Mouse (Mus musculus) hindbrain, embryonic 16.5 days (tissue): Measurements from ENCODE around the gene Ubl4b. TPM values are rescaled to one million over a fixed set of nuclear protein-coding genes. Genes with fewer than 3 reads are reported as not detected.

Experiments used
- ATAC-seq: fragments of 200-750 bp; cut with Nextera tagmentation; 2 replicates; pipeline ENCODE4 v1.8.0; 2017; ENCODE audit warnings: moderate TSS enrichment, moderate library complexity
- H3K27ac ChIP-seq: fragments of 300-500 bp; sonication (generic); 2 replicates; pipeline ENCODE4 v1.5.1; 2014; ENCODE audit warnings: low read depth, mild to moderate bottlenecking, control low read depth, low read length, moderate library complexity
- H3K27me3 ChIP-seq: fragments of 300-500 bp; sonication (generic); replicated peaks from 2 replicates; pipeline ENCODE4 v1.6.1; 2014; ENCODE audit warnings: low read length; ENCODE audit not compliant: control insufficient read depth, insufficient read depth
- H3K36me3 ChIP-seq: fragments of 300-500 bp; sonication (generic); 2 replicates; pipeline ENCODE4 v1.6.1; 2014; ENCODE audit warnings: mild to moderate bottlenecking, low read length, moderate library complexity, mixed read lengths; ENCODE audit not compliant: control insufficient read depth, insufficient read depth
- H3K4me1 ChIP-seq: fragments of 300-500 bp; sonication (generic); 2 replicates; pipeline ENCODE4 v1.6.1; 2014; ENCODE audit warnings: low read depth, low read length; ENCODE audit not compliant: control insufficient read depth, insufficient read depth
- H3K4me2 ChIP-seq: fragments of 300-500 bp; sonication (generic); 2 replicates; pipeline ENCODE4 v1.6.1; 2014; ENCODE audit warnings: mild to moderate bottlenecking, low read length, control low read depth, moderate library complexity
- H3K4me3 ChIP-seq: fragments of 300-500 bp; sonication (generic); 2 replicates; pipeline ENCODE4 v1.5.1; 2014; ENCODE audit warnings: mild to moderate bottlenecking, low read length, control low read depth, moderate library complexity
- H3K9ac ChIP-seq: fragments of 300-500 bp; sonication (generic); 2 replicates; pipeline ENCODE4 v1.6.1; 2014; ENCODE audit warnings: low read depth, mild to moderate bottlenecking, control low read depth, low read length, moderate library complexity
- H3K9me3 ChIP-seq: fragments of 300-500 bp; sonication (generic); 2 replicates; pipeline ENCODE4 v1.6.1; 2014; ENCODE audit warnings: mild to moderate bottlenecking, low read length, moderate library complexity; ENCODE audit not compliant: control insufficient read depth
- WGBS: fragments of 180-500 bp; shearing (Covaris S2); extraction: QIAGEN DNeasy Blood & Tissue Kit; methylation state at CpG from one replicate; pipeline ENCODE4 v1.1.7; 2014; 5-methylcytosine and 5-hydroxymethylcytosine counted together
- polyA plus RNA-seq: library from polyadenylated mRNA; unstranded; fragments of >200 nt; fragmentation: Nextera tagmentation; extraction: Ambion mirVana; gene quantifications from 2 replicates; pipeline ENCODE4 v1.2.1, GENCODE M21; 2015

Gene Ubl4b
- polyA plus RNA-seq, 1 experiment from 2014 or later, result not detected

- Histone ChIP-seq H3K9me3 (no peaks in the 10 kb centered on the region), H3K4me2 (peak overlapping the region; percentile 80), H3K4me3 (peak overlapping the region; percentile 67), H3K27me3 (peaks cover 3% of the 10 kb centered on the region; the same call in 1 of the 2 replicates), H3K9ac (peak overlapping the region; percentile 76), H3K27ac (peak overlapping the region; percentile 84), H3K4me1 (peaks cover 12% of the 10 kb centered on the region), H3K36me3 (no peaks in the 10 kb centered on the region)
- 4% methylated on average over 55 of the region's 55 CpGs for WGBS
- peak; percentile 82 for ATAC-seq
Measured at GRCm38 (mm10) chr3:107516776-107517630, 37.9 kb downstream of the Ubl4b start.

DNA sequence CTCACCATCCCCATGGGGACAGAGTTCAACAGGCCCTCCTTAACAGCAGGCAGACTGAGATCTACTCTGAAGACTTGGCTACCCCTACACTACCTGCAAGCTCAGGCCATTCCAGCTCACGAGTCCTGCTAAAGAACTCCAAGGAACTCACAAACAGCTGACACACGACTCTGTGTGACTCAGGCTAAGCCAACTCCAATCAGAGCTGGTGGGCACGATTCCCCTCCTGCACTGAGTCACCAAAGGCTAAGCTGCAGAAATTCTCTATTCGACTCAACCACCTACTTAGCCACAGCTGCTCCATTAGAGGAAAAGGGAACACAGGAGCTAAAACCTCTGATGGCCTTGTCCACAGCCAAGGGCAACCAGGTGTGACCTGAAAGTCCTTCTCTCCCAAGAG is 38.9 kb downstream of the Ubl4b start:
- Histone ChIP-seq H3K36me3 (no peaks in the 10 kb centered on the region), H3K4me3 (peak overlapping the region; percentile 67; the same call in 1 of the 2 replicates), H3K27ac (no peak overlapping the region), H3K27me3 (peaks cover 3% of the 10 kb centered on the region; the same call in 1 of the 2 replicates), H3K4me1 (peaks cover 12% of the 10 kb centered on the region), H3K9ac (no peak overlapping the region), H3K9me3 (no peaks in the 10 kb centered on the region), H3K4me2 (peak overlapping the region; percentile 80)
- ATAC-seq, result no peak
- WGBS, result 80% methylated on average over 4 of the region's 4 CpGs

- Histone ChIP-seq H3K4me3 (no peak overlapping the region), H3K27me3 (no peaks in the 10 kb centered on the region), H3K4me2 (no peak overlapping the region), H3K36me3 (no peaks in the 10 kb centered on the region), H3K9ac (no peak overlapping the region), H3K4me1 (peaks cover 8% of the 10 kb centered on the region), H3K9me3 (no peaks in the 10 kb centered on the region), H3K27ac (no peak overlapping the region)
- no peak for ATAC-seq
- 88% methylated on average over 3 of the region's 3 CpGs for whole genome bisulfite sequencing
Measured at GRCm38 (mm10) chr3:107511416-107511815, 43.5 kb downstream of the Ubl4b start.

DNA sequence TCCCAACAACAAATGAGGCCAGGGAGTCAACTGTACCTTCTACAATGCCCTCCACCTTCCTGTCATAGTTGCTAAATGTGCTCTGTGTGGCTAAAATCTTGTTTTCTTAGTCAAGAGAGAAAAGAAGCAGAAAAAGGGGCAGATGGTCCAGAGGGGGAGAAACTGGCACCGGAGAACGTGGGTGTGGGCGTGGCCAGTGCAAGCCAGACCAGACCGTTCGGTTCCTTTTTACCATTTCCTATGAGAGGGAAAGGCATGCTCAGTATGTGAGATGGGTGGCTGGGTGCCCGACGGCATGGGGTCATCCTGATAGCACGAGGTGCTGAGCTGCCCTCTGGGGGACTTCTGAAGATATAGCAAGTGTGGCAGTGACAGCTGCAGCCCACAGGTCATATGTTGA is 46.2 kb downstream of the Ubl4b start:
- no peak overlapping the region for H3K9ac ChIP-seq
- H3K36me3 ChIP-seq, result no peaks in the 10 kb centered on the region
- H3K9me3 ChIP-seq, result no peaks in the 10 kb centered on the region
- ATAC-seq, result no peak
- H3K27me3 ChIP-seq, result no peaks in the 10 kb centered on the region
- no peak overlapping the region for H3K4me3 ChIP-seq
- H3K27ac ChIP-seq, result no peak overlapping the region
- no peak overlapping the region for H3K4me2 ChIP-seq
- 74% methylated on average over 8 of the region's 8 CpGs for WGBS
- H3K4me1 ChIP-seq, result peaks cover 12% of the 10 kb centered on the region

DNA sequence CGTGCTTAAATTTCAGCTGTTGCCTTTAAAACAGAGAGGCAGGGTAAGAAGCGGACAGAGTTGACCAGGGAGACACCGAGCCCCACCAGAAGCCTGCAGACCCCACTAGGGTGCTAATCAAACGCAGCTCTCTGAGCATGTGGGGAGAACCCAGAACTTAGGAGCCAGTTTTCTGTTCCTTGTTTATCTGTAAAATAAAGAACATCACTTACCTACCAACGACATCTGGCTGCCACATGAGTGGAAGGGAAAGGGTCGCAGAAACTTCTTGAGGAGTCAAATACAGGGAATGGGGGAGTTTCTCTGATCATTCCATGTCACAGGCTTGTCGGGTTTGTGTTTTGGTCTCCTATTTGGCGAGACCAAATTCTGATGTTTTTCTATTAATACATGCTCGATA is 46.9 kb downstream of the Ubl4b start:
- Histone ChIP-seq H3K9me3 (no peaks in the 10 kb centered on the region), H3K36me3 (no peaks in the 10 kb centered on the region), H3K4me2 (no peak overlapping the region), H3K4me3 (no peak overlapping the region), H3K9ac (no peak overlapping the region), H3K27me3 (no peaks in the 10 kb centered on the region), H3K4me1 (peaks cover 12% of the 10 kb centered on the region), H3K27ac (no peak overlapping the region)
- ATAC-seq, result no peak
- WGBS, result 89% methylated on average over 9 of the region's 9 CpGs

DNA sequence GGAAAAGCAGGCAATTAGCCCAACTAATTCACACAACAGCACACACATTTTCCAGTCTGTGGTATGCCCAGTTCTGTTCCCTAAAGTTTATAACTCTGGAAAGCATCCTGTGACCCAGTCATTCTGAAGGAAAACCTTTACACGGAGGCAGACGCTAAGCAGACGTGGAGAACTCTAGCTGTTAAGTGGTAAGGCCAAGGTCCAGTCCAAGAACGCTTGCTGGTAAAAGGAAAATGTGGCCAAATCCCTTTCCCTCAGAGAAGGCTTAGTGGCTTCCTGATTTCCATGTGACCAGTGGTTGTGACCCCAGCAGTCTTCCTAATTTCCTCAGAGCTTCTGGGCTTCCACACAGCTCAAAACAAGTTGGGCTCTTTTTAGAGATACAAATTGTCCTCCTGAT is 48.3 kb downstream of the Ubl4b start:
- H3K27ac ChIP-seq, result peak overlapping the region; percentile 31; the same call in 1 of the 2 replicates
- WGBS, result 54% methylated on average over 4 of the region's 4 CpGs
- H3K4me3 ChIP-seq, result no peak overlapping the region

GRCm38 (mm10) chr3:107505464-107506367 is 49.2 kb downstream of the Ubl4b start:
- peak; percentile 62 for ATAC-seq
- Histone ChIP-seq H3K36me3 (no peaks in the 10 kb centered on the region), H3K27ac (peak overlapping the region; percentile 32; the same call in 1 of the 2 replicates), H3K4me2 (peak overlapping the region; percentile 6; the same call in 1 of the 2 replicates), H3K4me1 (peaks cover 32% of the 10 kb centered on the region), H3K27me3 (no peaks in the 10 kb centered on the region), H3K9me3 (no peaks in the 10 kb centered on the region), H3K9ac (peak overlapping the region; percentile 24; the same call in 1 of the 2 replicates), H3K4me3 (no peak overlapping the region)
- WGBS, result 15% methylated on average over 4 of the region's 4 CpGs

More for the DNA sequence above, 48.3 kb downstream of the Ubl4b start:
- ATAC-seq, result no peak
- Histone ChIP-seq H3K36me3 (no peaks in the 10 kb centered on the region), H3K27me3 (no peaks in the 10 kb centered on the region), H3K9me3 (no peaks in the 10 kb centered on the region), H3K4me2 (no peak overlapping the region), H3K9ac (peak overlapping the region; percentile 24; the same call in 1 of the 2 replicates), H3K4me1 (peaks cover 25% of the 10 kb centered on the region)

DNA sequence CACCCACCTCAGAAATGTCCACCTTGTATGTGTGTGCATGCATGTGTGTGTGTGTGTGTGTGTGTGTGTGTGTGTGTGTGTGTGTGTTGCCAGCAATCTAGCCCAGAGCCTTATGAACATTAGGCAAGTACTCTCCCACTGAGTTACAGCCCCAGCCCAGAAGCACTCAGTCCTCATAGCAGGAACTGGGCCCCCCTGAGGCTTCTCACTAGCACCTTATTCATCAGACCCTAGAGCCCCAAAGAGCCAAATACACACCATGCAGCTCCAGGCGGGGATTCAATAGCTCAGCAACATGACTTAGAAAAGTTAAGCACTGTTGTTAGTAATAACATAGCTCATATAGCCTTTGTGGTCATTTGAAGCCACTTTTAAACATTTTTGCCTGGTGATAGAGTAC is 50.3 kb downstream of the Ubl4b start:
- Histone ChIP-seq H3K27ac (no peak overlapping the region), H3K9ac (no peak overlapping the region), H3K4me3 (no peak overlapping the region), H3K4me1 (peaks cover 32% of the 10 kb centered on the region), H3K36me3 (no peaks in the 10 kb centered on the region), H3K27me3 (no peaks in the 10 kb centered on the region), H3K4me2 (no peak overlapping the region), H3K9me3 (no peaks in the 10 kb centered on the region)
- WGBS, result 70% methylated on average over 1 of the region's 1 CpGs
- ATAC-seq, result no peak

GRCm38 (mm10) chr3:107503716-107504115 is 51.2 kb downstream of the Ubl4b start:
- Histone ChIP-seq H3K4me1 (peaks cover 32% of the 10 kb centered on the region), H3K27ac (no peak overlapping the region), H3K9me3 (no peaks in the 10 kb centered on the region), H3K36me3 (0 out of 2 replicates have a peak, but pooled peaks cover 2% of the 10 kb centered on the region), H3K4me3 (no peak overlapping the region), H3K27me3 (no peaks in the 10 kb centered on the region; the same call in 1 of the 2 replicates), H3K4me2 (no peak overlapping the region), H3K9ac (no peak overlapping the region)
- 67% methylated on average over 2 of the region's 2 CpGs for WGBS
- no peak for ATAC-seq
